Mouse (Mus musculus) left cerebral cortex, adult 8-10 months (tissue): ENCODE data around the gene Chml. TPM values are rescaled to one million over a fixed set of nuclear protein-coding genes. Genes with fewer than 3 reads are reported as not detected.
A peak's percentile ranks its signal among the peaks of the same experiment; 100 is the strongest.

Experiments
- DNase-seq, 2 experiments: peaks; one replicate each; pipeline ENCODE4 v3.0.0; 2022; ENCODE audit warnings: low spot score in 2 of 2
- total RNA-seq, 4 experiments: library from RNA; stranded (reverse); gene quantifications; 2 replicates each; pipeline ENCODE4 v1.2.4; 2022

The Chml gene
- 1 to 10 TPM; 8.9 to 9.5 (median 9.2) TPM for total RNA-seq

DNA sequence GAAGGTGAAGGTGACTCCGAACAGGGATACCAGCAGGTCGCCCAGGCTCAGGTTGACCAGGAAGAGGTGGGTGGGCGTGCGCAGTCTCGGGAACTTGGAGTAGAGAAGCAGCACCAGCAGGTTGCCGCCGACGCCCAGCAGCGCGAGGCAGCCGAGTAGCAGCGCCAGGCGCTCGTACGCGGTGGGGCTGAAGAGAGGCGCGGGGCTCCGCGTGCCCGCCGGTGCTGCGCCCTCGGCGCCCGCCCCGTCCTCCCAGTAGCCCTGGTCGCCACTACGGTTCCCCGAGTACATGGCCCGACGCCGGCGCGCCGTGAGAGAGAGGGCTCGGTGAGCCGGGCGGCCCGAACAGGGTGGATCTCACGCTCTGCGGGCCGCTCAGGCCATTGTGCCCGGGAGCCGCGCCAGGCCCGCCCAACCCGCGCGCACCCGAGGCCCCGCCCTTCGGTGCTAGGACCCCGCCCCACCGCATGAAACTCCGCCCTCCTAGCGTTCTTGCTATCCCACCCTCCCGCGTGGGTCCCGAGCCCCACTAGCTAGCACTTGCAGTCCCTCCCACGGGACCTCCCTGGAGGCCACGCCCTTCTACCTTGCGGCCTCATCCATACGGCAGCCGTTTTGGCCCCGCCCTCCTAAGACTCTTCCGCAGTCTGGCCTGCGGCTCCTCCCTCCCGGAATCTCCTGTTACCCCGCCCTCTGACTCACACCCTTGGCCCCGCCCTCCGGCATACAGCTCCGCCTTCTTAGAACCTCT is at the start of gene Chml, which contains the start of gene Opn3:
TSS of gene Chml (minus strand) at position 656 of the 751 bp plus-strand sequence.
TSS of gene Opn3 (minus strand) at position 531 of the 751 bp plus-strand sequence.
- peak; percentile 90 to 99 for DNase-seq

DNA sequence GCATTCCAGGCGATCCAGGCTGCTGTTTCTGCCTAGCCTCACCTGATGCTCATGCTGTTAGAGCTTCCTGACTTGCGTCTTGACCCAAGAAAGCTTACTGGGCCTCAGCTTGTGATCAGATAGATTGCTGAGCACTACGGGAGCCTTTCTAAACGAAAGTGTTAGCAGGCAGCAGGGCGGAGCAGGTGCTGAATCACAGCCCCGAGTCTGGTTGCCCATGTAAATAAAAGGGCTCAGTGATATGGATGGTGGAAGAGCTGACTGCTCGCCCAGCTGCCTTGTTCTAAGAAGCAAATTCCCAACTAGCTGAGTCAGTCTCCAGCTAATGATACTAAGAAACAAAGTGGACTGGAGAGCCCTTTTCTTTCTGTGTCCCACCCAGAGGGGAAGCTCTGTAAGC is 33.1 kb upstream of the Chml start:
- DNase-seq, result no peak

DNA sequence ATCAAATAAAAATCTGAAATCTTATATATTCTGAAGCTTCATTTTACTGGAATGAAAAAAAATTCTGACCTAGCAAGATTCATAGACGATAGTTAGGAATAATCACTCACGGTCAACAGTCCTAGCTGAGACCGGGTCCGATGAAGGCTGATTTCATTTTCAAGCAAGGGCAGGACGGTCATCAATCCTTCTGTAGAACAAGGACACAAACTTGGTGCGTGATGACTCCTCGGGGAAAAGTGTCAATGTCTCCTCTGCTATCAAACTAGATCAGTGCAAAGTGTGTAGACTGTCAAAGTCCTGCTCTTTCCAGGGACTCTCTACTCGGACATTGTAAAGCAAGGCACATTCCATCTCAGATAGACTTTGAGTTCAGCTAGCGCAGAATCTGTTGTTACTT is 24.1 kb upstream of the Chml start:
- no peak for DNase-seq

DNA sequence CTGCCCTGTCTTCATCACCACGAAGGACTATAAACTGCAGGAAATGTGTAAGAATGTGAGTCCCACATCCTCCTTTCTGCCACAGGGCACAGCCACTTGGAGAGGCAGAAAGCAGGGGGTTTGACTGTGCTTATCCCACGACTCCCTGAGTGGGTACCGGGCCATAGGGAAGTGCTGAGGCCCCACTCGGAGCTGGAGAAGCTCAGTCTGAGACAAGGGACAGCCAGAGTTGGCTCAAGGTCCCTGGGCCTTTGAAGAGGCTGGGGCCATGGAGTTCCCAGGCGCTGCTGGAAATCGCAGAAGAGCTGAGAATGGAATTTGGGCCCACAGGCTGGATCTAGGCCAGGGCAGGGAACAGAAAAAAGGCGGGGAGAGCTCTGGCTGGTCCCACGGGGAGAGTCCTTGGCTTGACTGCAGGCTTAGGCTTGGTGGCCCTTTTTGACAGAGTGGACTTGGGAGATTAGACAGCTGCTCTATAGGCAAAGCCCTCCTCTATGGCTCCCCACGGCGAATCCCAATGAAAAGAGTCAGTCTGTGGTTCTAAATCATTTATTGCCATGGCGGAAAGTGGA is 19.7 kb upstream of the Chml start:
- DNase-seq, result no peak

DNA sequence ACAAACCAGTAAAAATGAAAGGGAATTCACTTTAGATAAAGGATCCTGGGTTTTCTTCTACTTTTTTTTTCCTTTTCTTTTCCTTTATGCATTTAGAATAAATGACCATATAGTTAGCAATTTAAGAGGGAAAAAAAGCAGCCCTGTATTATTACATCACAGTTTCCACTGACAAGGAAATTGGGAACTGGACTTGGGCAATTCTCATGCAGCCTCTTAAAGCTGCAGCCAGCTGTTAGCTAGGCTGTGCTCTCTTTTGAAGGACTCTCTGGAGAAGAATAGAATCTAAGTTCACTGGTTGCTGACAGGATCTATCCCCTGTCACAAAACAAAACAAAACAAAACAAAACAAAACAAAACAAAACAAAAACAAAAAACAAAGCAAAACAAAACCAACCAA is 15.3 kb upstream of the Chml start:
- DNase-seq, result no peak

DNA sequence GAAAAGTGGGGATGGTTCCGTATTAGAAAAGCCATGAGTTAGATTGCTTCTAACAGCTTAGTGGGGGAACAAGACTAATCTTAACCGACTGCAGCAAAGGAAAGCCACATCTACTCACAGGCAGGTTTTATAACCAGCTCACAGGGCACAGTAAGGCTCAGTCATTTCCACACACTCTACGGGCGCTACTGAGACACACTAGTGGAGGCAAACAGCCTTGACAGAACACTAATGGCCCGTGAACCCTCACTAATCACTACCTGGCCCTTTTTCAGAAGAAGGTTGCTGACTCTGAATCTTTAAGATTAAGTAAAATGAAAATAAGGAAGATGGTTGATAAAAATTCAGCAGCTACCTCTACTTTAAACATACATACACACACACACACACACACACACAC is 14.9 kb upstream of the Chml start:
- no peak for DNase-seq

DNA sequence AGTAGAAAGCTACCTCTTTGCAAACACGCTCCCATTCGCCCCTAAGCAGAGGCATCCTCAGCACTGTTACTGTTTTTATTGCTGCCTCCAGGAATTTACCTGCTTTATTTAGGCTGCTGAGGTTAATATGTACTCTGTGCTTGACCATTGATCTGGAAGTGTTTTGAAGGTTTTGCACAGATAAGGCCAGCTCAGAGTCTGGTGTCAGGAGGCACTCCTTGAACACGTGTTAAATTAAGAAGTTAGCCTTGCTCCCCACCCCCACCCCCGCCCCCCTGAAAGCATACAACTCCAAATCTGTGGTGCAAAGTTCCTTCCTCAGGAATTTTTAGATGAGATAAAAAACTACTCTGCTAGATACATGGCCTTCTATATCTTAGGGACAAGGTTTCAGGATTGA is 8.4 kb upstream of the Chml start:
- DNase-seq, result no peak

DNA sequence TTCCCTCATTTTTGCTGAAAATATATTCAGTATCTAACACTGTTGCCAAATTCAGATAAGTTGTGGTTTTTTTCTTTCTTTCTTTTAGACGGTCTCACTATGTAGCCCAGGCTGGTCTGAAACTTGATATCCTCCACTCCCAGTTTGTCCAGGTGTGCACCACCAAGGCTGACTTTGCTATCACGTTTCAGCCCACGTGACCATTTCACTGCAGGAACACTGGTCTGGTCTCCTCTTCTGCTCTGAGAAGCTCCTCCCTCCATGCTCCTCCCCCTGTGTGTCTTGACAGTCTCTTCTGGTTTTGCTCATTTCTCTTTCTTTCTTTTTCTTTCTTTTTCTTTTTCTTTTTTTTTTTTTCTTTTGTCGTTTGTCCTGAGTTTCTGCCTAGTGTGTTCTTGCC is 7.1 kb upstream of the Chml start:
- DNase-seq, result no peak

DNA sequence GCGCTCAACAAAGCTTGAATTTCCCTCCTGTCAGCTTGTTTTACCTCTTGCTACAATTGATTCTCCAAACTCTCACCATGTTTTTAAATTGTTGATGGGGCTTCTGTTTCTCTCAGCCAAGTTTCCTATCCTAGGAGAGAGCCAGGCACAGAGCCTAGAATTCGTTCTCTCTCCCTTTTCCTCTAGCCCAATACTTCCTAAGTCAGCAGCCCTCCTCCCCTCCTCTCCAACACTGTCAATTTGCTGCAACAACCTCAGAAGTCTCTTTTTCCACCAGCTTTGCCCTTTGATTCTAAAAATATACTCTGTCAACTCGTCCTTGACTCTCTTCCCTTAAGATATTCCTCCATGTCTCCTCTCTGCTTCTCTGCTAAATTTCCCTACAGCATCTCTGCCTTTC is 6.7 kb upstream of the Chml start:
- no peak for DNase-seq

DNA sequence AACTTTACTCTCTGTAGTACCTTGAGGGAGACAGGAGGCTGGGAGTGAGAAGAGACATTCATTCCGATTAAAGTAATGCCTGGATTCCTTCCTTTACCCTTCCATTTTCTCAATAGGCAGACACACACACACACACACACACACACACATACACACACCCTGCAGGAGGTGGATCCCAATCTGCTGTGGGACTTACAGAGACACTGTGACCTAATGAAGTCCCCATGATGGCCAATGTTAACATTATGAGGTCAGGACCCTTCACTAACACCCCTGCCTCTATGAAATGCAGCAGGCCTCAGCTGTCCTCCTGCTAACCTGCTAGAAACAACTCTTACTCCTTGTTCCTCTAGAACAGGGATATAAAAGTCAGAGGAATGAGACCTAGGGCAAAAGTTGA is 5.6 kb upstream of the Chml start, which contains the start of gene Wdr64:
TSS of gene Wdr64 (plus strand) at position 301 of the 400 bp plus-strand sequence.
- no peak for DNase-seq

DNA sequence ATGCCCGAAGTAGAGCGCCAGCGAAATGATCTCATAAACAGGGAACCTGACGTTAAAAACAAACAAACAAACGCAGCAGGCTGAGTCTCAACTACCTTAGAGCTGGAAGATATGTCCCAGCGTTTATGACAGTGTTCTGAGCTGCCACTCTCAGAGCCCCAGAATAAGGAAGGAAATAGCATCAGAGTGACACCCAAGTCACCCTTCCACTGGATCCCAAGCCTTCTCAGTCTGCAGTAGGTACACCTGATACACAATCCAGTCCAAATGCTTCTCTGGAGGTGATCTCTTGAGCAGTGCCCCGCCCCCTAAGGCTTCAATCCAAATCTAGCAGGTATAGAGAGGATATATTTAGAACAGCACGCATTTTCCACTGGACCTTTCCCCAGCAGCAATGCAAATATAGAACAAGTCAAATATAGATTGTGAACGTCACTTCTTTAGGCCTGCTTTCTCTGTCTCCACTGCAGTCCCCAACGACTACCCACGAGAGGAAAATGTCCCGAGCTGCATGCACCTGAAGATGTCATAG is 794 bp upstream of the Chml start:
- DNase-seq, result peak in 1 of 2 experiments; percentile 35

DNA sequence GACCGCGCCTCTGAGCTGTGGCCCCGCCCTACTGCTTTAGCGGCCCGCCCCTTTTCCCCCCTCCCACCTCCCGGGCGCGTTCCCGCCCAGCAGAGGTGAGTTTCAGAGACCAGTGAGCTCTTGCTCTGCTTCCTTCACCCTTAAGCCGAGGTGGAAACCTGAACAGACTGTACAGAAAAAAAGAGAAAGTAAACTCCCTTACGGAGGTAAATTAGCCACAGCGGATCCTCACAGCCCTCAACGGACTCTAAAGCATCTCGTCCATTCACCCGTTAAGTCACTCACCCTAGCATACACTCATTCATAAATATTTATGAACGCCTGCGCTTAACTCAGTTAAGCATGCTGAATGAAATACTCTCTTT is 278 bp upstream of the Chml start:
- DNase-seq, result no peak

DNA sequence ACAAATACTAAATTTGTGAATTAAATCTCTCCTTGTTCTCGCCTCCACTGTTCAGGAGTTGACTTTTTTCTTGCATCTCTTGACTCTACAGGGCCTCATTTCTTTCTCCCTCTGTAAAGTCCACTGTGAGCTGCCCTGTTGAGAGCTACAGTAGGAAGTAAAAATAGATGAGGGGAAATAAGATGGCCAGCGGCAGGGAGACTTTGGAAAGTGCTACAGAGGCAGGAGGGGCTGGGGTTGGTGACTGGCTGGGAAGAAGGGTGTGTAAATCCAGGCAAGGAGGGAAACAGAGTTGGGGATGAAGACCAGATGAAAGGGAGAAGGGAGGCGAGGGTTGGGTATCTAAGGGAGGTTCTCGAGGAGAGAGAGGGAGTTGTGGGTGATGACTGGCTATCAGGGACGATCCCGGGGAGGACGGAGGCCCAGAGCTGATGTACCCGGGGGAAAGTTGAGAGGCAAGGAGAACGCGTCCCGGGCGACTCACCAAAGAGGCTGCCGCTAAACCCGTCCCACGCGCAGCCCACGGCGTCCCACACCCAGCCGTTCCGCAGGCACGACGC is 935 bp downstream of the Chml start:
- DNase-seq, result no peak

DNA sequence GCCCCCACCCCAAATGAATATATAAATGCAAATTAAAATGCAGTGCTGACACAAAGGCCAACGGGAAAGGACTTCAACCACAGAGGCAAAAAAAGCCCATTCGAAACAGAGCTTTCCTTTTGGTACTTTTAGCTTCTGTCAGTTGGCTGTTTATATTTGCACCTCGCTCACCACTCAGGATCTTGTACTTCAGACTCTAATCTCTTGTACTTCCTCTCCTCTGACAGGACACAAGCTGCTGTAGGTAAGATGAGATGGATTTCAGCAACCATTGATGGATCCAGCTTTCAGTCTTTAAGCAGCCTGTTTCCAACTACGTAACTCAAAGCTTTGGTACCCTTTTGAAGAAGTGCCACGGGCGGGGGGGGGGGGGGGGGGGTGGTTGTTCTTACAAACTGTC is 11.7 kb downstream of the Chml start:
- DNase-seq, result no peak

DNA sequence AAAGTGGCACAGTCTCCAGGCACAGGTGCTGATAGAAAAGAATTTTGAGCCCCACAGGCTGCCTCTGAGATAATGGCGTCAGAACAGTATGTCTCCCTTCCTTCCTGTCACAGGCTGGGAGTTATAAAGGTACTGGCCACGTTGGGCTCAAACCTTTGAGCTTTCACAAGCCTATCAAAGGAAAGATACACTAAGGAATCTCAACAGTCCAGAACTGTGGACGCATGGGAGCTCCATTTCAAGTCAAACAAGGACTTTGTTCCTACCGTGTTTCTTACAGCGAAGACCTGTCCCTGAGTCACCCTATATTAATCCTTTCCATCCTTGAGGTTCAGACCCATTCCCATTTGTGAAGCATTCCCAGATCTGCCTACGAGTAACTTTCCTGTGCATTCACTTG is 15.2 kb downstream of the Chml start:
- DNase-seq, result no peak

DNA sequence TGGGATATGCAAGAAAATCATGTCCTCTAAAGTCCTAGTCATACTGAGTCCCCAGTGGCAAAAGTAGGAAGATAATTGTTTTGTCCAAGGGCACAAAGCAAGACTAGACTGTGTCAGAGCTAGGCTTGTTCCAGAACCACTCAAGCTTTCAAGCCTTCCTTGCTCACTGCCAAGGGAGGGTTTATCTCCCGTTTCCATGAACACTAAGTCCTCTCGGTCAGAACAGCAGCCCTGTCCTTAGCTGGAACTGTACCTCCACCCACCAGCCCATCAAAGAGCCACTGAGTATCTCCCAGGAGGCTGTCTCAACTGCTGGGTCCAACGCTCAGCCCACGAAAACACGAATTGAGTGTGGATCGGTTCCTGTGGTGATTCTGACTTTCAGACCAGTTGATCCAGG is 17.6 kb downstream of the Chml start:
- no peak for DNase-seq

DNA sequence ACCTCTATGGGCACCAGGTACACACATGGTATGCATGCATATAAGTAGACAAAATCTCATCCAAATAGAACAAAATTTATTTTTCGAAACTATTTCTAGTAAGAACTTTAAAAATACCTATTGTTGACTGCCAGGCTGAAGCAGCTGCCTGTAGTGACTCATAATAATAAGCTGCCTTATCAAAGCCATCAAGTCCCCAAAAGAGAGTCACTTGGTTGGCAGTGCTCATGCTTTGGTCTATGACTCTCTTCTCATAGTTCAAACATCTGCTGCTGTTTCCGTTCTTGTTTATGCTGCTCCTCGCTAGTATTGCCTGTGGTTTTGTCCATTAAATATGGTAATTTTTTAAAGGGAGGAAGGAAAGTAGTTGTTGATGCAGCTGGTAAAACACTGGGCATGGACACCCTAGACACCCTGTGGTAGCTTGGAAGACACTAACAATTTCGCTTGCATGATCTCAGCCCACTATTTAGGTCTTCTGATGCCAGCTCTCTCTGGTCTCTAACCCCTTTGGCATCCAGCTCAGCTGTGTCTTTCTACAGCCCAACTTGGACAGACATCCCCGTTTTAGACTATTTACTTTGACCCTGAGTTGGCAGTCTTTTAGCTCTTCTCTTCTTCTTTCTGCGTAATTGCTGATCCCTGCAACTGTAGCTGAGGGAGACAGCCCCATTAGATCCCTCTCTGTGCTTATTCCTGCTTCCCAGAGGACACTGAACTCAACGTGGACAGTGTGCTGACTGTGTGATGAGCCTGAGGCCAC is 19.0 kb downstream of the Chml start:
- no peak for DNase-seq

DNA sequence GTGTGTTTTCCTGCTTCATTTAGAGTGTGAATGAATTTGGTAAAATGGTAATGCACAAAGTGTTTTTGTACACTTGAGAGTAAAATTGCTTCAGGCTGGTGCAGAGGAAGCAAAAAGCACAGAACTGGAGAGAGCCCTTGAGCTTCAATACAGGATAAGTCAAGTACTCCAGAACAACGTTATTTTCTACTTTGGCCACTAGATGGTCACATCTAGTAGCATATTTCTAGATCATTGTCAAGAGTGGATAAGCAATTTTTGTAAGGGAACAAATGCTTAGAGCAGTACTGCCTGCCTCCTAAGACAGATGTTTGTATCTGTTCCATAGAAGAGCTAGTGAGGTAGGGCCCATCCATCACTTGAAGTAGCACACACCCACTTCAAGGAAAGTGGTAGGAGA is 21.1 kb downstream of the Chml start:
- no peak for DNase-seq

DNA sequence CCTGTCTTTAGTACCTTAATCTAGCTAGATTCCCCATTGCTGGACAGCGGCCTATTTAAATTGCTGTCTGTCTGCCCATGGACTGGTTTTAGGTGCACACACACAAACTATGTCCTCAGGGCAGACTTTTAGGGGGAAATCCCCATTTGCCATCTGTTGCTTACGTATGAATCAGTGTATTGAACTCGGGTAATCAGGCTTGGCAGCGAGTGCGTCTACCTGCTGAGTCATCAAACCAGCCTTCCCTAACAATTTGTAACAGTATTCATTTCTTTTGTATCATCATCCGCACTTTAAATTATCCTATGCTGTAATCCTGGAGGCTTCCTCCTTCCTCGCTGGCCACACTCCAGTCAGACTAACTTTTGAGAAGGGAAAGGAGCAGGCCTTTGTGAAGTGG is 22.7 kb downstream of the Chml start:
- DNase-seq, result no peak

DNA sequence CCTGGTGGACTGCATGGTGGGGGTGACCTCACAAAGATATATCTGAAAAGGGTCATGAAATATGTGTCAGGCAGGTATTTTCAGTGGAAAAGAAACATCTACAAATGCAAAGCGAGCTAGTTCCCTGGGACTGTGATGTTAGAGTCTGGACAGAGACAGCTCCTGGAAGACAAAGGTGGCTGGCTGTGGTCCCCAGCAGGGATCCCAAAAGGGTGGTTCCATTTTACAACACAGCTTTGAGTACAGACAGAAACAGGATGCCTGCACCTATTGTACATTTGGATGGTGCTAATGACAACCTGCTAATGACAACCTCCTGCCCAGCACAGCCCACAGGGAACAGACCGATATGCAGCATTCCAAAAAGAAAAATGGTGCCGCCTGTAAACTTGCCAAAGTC is 23.2 kb downstream of the Chml start:
- no peak for DNase-seq

DNA sequence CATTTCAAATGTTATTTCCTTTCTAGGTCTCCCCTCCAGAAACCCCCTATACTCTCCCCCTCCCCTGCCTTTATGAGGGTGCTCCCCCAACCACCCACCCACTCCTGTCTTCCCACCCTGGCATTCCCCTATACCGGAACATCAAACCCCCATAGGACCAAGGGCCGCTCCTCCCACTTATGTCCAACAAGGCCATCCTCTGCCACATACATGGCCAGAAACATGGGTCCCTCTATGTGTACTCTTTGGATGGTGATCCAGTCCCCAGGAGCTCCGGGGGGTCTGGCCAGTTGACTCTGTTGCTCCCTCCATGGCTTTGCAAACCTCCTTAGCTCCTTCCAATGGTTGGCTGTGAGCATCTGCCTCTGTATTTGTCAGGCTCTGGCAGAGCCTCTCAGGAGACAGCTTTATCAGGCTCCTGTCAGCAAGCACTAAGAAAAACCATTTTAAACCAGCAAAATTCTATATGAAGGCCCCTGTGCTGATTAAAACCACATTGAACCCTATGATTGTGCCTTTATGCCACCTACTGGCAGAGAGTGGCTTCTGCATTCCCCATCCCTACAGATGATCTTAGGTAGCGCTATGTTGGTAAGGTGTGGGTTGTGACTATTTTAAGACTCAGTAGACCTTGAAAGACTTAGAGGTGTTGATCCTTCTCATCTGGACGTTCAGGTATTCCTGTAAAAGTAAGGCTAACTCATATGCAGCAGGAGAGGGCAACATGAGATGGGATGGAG is 23.9 kb downstream of the Chml start:
- no peak for DNase-seq
